Mouse (Mus musculus): ENCODE results near the gene Strn4.

Strn4 gene

GRCm38 (mm10) chr7:16815351-16815941, at the start of gene Strn4:
TSS of gene Strn4 (plus strand) at chr7:16815889.
- DNase-seq (ENCODE audit: low read depth, low spot score): peak; percentile 30

- DNase-seq (ENCODE audit: low read depth, low spot score): no peak
Observed at GRCm38 (mm10) chr7:16766443-16766842, 49.2 kb upstream of the Strn4 start.

- DNase-seq (ENCODE audit: low read depth, low spot score): no peak
Observed at GRCm38 (mm10) chr7:16775888-16776287, 39.8 kb upstream of the Strn4 start.

DNA sequence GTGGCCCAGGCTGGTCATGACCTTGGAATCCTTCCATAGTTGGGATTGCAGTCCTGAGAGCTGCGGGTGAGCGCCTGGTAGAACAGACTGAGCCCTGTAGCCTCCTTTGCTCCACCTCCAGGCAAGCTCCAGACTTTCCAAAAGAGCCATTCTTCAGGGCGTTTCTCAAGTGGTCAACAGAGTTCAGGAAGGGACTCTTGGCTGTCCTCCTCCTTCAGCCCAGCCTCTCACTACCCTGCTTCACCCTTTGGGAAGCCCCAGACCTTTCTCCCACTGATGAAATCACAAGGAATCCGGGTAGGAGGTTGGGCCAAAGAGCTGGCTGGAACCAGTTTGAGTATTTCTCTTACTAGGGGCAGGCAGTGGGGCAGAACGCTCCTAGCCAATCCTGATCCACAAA, 35.6 kb upstream of the Strn4 start:
- DNase-seq (ENCODE audit: low read depth, low spot score): no peak

GRCm38 (mm10) chr7:16780825-16781554, 34.7 kb upstream of the Strn4 start, which contains the start of gene Slc1a5:
TSS of gene Slc1a5 (plus strand) at chr7:16781340.
- DNase-seq (ENCODE audit: low read depth, low spot score): peak; percentile 97

DNA sequence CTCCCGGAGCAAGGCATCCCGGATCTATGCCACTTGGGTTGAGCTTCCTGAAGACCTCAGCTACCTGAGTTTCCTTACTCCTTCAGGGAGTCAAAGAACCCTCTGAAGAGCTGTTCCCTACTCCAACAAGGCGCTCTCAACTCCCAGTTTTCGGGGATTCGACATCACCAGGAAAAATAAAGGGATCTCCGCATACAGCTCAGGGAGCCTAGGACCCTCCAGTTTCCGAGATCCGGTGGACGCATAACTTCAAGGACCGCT, 34.2 kb upstream of the Strn4 start:
- DNase-seq (ENCODE audit: low read depth, low spot score): no peak

- peak; percentile 52 for DNase-seq (ENCODE audit: low read depth, low spot score)
Observed at GRCm38 (mm10) chr7:16781816-16782554, 33.7 kb upstream of the Strn4 start.

- peak; percentile 44 for DNase-seq (ENCODE audit: low read depth, low spot score)
Observed at GRCm38 (mm10) chr7:16782555-16783125, 33.0 kb upstream of the Strn4 start.

DNA sequence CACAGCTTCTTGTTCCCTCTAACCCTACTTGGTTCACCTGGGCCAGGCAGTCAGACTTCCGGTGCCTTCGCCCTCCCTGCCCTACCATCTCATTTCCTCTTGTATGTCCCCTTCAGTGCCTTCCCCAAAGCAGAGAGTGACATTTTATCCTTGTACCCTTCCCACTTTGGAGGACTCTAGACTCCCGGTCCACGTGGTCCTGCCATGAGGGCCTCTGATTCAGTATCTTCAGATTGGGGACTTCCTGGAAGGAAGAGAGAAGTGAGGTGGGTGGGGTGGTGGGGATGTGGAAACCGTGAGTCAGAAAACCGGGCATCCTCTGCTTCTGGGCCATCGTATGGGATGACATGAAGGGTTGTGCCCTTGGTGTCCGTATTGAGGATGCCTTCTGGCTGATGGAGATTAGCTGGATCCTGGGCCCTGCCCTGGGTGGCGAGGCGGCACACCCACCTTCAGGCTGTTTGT, 32.4 kb upstream of the Strn4 start:
- peak; percentile 67 for DNase-seq (ENCODE audit: low read depth, low spot score)

DNA sequence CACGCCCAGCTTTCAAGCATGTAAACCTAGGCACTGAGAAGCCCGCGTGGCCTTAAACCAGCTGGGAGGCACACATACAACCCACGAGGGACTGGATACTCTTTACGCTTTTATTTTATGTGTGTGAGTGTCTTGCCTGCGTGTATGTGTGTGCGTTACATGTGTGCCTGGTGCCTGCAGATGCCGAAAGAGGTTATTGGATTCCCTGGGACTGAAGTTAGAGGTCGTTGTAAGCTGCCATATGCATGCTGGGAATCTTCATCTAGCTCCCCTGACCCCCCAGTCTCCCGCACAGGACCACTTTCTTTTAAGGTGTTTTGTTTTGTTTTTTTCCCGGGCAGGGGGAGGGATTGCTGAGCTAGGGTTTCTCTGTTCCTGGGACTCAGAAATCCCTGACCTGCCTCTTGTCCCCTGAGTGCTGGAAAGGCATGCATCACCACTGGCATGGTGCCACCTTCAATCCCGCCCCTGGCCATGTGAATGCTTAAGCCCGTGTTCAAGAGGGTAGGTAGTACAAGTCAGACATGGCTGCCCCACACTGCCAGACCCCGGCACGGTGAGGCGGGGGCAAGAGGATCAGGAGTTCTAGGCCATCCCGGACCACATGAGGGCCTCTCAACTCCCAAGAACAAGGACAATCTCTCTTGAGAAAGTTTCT, 31.8 kb upstream of the Strn4 start:
- no peak for DNase-seq (ENCODE audit: low read depth, low spot score)

DNA sequence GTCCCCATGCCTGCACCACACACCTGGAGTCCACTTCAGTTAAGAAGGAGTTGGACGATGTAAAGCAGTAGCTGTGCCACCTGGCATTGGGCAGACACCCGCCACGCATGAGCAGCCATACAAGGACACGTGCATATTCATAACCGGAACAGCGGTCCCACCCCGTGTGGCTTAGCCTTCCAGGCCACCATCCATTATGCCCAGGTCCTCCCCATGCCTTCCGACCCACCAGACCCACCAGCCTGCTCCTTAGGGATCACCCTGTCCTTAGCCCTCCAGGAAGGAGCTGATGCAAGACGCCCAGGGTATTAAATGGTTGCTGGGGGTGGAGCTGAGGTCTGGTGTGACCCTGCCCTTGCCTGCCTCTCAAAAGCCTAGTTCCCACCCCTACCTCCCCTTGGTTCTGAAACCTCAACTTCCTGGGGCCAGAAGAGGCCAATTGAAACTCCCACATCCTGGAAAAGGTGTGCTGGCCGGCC, 31.2 kb upstream of the Strn4 start:
- DNase-seq (ENCODE audit: low read depth, low spot score): peak; percentile 26

DNA sequence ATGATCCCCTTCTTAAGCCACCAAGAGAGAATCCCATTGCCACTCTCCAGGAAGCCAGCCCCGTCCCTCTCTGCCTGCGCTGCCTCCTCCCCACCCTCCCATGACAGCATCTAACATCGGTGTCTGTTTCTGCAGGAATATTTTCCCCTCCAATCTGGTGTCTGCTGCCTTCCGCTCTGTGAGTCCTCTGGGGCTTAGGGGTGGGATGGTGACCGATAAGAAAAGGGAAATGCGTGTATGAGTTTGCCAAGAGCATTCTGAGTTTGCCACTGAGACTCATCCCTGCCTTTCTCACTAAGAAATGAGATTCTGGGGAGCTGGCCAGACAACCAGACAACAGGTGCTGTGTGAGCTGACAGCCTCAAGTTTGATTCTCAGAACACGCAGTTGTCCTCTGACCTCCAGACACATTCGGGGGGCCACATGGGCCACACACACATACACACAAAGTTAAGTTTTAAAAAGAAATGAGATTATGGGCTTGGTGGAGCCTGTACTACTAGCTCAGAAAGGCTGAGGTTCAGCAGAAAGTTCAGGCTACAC, 30.1 kb upstream of the Strn4 start:
- DNase-seq (ENCODE audit: low read depth, low spot score): no peak

DNA sequence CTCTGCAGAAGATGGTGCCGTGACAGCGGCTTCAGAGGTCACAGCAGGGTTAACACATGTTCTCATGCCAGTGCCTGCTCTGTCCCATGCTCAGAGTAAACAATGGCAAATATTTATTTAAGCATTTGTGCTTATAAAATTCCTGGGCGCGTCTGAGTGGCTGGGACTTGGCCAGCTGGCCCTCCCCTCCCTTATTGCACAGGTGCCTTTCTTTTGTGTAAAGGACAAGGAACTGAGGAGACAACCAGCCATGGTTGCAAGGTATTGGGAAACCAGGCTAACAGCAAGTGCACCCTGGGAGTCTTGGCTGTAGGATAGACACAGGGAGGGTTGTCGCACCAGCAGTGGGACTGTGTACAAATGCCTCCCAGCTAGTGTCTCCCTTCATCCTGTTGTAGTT, 23.4 kb upstream of the Strn4 start:
- DNase-seq (ENCODE audit: low read depth, low spot score): no peak

- no peak for DNase-seq (ENCODE audit: low read depth, low spot score)
Observed at GRCm38 (mm10) chr7:16793010-16793725, 22.5 kb upstream of the Strn4 start.

DNA sequence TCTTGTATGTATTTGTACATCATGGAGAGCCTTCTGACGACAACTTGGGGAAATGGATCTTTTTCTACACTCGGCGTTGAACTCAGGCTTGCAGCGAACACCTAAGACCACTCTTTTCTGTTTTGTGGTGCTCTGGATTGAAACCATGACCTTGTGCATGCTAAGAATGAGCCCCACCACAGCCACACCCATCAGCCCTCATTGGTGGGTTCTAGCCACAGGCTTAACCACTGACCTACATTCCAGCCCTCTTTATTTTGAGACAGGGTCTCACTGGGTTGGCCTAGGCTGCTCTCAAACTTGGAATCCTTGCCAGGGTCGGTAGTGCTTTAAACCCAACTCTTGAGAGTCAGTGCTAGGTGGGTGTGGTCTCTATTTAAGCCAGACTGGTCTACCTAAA, 20.8 kb upstream of the Strn4 start:
- no peak for DNase-seq (ENCODE audit: low read depth, low spot score)

GRCm38 (mm10) chr7:16804409-16805028, 11.2 kb upstream of the Strn4 start:
- DNase-seq (ENCODE audit: low read depth, low spot score): peak; percentile 73

- peak; percentile 61 for DNase-seq (ENCODE audit: low read depth, low spot score)
Observed at GRCm38 (mm10) chr7:16807936-16808335, 7.8 kb upstream of the Strn4 start.

- DNase-seq (ENCODE audit: low read depth, low spot score): no peak
Observed at GRCm38 (mm10) chr7:16808647-16809046, 7.0 kb upstream of the Strn4 start.

DNA sequence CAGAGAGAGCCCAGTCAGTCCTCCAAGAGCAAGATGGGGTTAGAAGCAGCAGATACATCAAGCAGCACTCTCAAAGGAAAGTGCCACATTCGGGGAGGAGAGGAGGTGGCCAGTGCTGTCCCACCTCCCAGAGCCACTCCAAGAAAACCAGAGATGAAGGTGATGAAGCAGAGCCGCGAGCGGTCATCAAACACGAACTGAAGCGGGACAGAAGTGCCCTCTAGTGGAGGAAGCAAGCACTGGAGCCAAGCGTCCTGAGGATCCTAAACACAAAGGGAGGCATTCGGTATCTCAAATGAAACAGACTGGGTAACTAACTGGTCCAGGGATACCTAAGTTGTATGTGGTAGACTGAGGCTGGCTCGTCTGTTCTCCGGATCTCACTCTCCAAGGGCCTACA, 6.0 kb upstream of the Strn4 start:
- peak; percentile 76 for DNase-seq (ENCODE audit: low read depth, low spot score)

DNA sequence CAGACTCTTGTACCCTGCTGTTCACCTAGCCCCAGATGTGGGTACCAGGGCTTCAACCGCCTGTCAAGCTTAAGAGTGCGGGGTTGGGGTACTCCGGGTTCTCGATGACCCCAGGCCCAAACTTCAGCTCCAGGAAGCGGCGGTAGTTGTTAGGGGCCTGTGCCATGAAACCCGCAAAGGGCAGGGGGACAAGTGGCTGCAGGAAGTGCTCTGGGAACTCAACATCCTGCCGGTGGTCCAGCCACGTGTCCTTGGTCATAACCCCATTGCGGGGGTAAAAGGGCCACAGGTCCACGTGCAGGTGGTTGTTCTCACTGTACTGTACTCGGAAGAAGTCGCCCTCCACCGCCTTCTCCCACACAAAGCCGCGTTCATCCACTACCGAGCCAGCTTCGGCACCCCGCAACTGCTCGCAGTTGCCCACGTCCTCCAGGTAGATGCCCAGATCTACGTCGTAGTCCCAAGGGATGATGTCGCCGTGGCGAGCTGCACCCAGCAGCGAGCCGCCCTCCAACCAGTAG, 5.2 kb upstream of the Strn4 start:
- no peak for DNase-seq (ENCODE audit: low read depth, low spot score)

Measured in CD4-positive, CD25-positive, alpha-beta regulatory T cell, adult 2 months (primary cell).